Mouse (Mus musculus) left cerebral cortex, postnatal 10 days (tissue): ENCODE results near the gene Slc8a1. TPM values are rescaled to one million over a fixed set of nuclear protein-coding genes. Genes with fewer than 3 reads are reported as not detected.

Source experiments
- DNase-seq, 2 experiments: peaks; one replicate each; pipeline ENCODE4 v3.0.0; 2021 to 2022; ENCODE audit warnings: low spot score in 2 of 2, mixed read lengths in 1 of 2; ENCODE audit errors: extremely low spot score in 1 of 2
- intact Hi-C: fragments of 180-260 bp; cut with DNase I; formaldehyde crosslinking; loops from one replicate; pipeline ENCODE4 v1.15.1; 2025
- total RNA-seq, 2 experiments: library from RNA; stranded (reverse); gene quantifications; 2 replicates each; pipeline ENCODE4 v1.2.3; 2021

Gene Slc8a1
- total RNA-seq, 2 experiments from 2014 or later: 289 to 295 TPM

GRCm38 (mm10) chr17:81400377-81400776 lies 337.8 kb downstream of the Slc8a1 start:
- DNase-seq: no peak
- intact Hi-C loops: no loop called here

DNA sequence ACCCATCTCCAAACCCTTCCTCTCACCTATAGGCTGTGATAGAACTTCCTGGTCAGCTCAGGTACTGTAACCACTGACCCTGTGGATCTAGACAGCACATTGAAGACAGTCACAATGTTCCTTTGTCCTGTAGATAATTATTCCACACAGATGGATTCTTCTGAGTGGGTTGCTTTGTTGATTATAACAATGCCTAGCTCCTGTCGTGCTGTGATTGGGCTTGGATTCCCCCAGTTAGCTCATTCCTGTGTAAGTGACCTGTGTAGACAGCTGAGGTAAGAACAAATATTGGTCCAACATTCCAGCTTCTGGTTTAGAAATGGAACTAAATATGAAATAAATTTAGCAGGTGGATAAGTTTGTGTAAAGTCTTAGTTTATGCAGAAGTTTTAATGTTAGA lies 340.7 kb downstream of the Slc8a1 start:
- intact Hi-C loops: no loop called here
- DNase-seq: no peak

DNA sequence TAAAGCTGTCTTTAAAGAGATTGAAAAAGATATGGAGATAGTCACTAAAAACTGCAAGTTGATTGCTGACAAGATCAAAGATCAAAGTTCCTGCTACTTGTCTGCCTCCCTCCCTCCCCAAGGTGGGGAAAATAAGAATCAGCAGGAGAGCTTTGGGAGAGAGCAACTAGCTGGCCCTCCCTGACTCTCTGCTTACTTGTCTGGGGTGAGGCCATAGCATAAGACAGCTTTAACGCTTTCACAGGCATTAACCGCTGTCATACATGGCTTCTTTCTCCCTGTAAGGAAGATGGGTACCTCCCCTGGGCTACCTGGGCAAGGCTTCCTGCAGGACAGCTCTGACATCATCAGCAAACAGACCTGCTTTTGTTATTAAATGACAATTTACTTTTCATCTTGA lies 344.1 kb downstream of the Slc8a1 start:
- intact Hi-C loops: no loop called here
- no peak for DNase-seq

DNA sequence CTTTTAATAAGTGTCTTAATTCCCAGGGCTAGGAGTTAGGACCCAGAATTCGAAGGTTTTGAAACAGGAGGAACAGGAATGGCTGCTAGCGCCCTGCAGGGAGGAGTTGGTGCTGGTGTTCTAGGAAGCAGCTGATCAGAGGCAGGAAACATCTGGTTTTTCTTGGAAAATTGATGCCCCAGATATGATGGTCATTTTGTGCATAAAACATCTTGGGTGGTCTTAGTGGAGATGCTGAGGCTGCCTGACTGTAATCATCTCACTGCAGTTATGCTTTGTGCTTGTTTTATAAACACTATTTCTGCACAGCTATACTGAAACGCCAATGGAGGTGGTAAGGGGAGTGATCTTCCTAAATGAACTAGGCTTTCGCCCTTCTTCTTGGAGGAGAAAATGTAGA lies 345.1 kb downstream of the Slc8a1 start:
- no peak for DNase-seq
- intact Hi-C loops: no loop called here

DNA sequence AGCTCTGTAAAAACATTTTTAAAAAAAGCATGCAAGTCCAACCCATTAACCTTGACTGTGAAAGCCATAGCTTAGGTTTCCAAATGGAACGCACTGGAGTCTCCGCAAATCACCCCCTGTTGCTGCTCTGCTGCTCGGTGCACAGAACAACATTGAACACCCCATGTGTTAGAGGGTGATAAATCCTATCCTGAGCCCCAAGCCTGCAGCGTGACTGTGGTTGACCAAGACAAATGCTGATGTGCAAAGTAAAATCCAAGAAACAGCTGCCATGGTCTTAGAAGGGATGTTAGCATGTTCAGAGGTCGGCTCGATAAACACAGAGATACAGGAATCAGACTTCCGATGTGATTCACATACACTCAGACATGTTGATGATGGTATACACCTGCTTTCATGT lies 346.7 kb downstream of the Slc8a1 start:
- no peak for DNase-seq
- intact Hi-C loops: no loop called here

GRCm38 (mm10) chr17:81390790-81391189 lies 347.4 kb downstream of the Slc8a1 start:
- DNase-seq: no peak
- intact Hi-C loops: no loop called here

DNA sequence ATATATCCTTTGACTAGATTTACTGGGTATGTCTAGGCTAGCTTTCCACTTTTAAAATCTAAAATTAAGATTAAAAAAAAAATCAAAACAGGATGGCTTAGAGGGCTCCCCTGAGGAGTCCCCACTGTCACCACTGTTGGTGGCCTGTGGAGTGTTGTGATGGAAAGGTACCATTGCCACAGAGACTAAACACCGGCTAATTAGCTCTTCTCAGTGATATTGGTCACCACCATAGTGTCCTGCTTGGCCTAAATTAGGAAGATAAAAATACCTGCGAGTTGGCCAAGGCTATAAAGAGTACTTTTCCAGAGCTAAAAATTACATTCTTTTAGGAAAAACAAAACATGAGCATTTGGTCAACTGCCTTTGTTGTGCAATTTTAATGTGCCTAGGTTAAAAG lies 352.1 kb downstream of the Slc8a1 start:
- DNase-seq: no peak
- intact Hi-C loops: no loop called here

GRCm38 (mm10) chr17:81385476-81385875 lies 352.7 kb downstream of the Slc8a1 start:
- intact Hi-C loops: no loop called here

DNA sequence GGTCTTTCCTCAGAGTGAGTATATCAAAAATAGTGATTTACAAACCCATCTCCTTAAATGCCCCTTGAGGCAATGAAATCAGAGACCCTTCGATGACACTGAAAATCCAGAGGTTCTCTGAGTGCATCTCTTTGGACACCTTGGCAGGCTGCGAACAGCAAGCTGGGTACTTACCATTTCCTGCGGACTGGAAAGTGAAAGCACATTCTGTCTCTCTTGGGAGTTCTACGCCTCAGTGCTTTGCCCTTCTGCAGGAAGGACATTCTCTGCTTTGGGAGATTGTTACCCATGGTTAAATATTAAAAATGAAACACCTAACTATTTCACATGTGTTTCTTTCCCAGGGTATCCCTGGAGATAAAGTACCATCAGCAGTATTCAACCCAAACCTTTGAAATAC lies 354.7 kb downstream of the Slc8a1 start:
- no peak for DNase-seq
- intact Hi-C loops: no loop called here

More at GRCm38 (mm10) chr17:81385476-81385875, 352.7 kb downstream of the Slc8a1 start:
- DNase-seq: no peak

- intact Hi-C loops: no loop called here
- DNase-seq: no peak
Measured at GRCm38 (mm10) chr17:81378436-81378835, 359.7 kb downstream of the Slc8a1 start.

DNA sequence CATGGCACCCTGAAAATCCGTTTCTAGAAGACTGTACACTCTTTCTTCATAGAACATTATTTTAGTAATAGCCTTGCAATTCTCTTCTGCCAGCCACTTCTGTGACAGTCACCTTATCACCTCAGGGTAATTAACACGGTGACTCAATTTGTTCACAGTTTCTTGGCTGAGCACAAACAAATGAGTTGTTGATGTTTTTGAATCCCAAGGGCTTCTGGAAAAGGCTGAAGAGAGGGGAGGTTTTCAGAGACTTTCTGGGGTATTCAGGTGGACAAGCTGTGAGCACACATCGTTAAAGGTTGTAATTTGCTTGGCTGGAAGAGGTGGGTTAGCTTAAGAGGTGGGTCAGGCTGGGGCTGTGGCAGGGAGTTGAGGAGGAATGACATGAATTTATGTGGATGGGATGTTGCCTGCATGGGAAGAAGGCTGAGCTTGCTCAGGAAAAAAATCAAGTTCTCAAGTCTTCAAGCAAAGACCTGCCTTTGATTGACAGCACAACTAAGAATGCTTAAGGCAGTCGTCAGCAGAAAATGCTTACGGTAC lies 360.3 kb downstream of the Slc8a1 start:
- DNase-seq: no peak
- intact Hi-C loops: no loop called here

DNA sequence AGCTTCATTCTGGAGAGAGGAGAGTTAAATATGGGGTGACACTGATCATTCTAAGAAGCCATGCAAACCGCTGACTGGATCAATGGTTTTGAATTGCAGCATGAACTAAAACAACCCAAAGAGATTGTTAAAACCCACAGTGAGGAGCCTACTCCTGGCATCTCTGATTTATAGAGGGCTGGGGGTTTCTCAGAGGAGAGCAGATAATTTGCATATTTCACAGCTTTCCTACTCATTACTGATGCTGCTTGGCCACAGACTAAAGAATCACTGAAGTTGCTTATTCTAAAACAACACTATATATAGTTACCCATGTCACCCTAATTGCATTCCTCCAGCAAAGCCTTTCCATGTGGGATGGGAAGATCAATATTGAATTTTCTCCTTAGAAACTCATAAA lies 361.0 kb downstream of the Slc8a1 start:
- no peak for DNase-seq
- intact Hi-C loops: no loop called here

DNA sequence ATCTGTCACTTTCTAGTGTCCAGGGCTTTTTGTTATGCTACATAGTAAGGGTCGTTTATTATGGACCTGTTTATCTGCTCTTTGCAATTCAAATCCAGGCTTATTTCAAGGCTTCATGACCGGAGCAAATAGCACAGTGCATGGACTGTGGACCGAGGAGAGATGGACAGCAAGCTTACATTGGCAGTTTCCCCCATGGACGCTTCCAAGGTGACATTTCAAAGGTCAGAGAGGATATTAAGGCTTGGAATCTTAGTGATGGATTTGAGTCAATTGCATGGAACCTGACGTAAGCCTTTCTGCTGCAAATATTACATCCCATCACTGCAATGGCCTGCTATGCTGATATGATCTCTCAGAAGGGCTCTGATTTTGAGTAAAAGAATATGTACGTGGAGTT lies 362.3 kb downstream of the Slc8a1 start:
- no peak for DNase-seq
- intact Hi-C loops: no loop called here

DNA sequence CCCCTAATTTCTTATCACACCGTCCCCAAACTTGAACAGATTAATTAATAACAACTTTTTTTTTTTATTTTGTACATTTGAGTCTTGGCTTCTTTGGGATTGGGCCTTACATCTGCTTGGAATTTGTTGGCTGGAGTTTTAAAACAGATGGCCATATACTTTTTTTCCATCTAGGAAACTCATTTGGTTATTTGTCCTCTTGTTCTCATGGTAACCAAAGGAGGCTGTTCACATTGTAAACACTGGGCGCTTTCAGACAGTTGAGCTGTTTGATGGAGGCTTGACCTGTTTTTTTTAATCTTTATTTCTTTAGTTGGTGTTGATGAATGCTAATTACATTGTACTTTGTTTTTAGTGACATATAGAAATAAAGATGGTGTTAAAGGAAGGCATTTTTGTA lies 369.1 kb downstream of the Slc8a1 start:
- no peak for DNase-seq
- intact Hi-C loops: no loop called here

- intact Hi-C loops: no loop called here
- no peak for DNase-seq
Measured at GRCm38 (mm10) chr17:81368503-81368902, 369.7 kb downstream of the Slc8a1 start.

DNA sequence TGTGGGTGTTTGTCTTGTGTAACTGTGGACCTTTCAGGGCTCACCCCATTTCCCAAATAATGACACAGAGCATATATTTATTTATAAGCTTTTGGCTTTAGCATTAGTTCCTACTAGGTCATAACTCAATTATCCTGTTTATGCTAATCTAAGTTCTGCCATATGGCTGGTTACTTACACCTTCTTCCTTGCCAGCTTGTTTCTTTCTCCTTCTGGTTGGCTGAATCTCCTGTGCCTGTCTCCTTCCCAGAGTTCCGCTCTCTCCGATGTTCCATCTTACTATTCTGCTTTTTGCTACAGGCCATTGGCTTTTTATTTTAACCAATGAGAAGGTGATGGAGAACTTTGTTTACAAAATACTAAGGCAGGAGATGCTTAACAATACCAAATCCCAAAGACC lies 374.8 kb downstream of the Slc8a1 start:
- no peak for DNase-seq

DNA sequence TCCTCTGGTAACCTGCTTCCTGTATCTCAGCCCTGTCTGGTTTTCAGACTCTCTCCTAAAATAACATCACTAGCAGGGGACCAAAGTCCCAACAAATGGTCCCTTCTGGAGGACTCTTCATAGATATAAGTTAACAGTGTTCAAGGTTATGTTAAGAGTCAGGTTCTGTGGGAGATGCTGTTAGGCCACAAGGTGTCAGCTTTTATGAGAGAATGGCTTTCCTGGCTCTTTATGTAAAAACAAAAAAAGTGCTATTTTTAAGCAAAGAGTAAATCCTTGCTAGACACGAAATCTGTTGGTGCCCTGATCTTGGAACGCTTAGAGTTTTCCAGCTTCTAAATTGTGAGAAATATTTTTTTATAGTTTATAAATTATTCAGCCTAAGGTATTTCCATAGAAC lies 377.6 kb downstream of the Slc8a1 start:
- DNase-seq: no peak
- intact Hi-C loops: no loop called here

More for the DNA sequence above, 374.8 kb downstream of the Slc8a1 start:
- intact Hi-C loops: no loop called here

DNA sequence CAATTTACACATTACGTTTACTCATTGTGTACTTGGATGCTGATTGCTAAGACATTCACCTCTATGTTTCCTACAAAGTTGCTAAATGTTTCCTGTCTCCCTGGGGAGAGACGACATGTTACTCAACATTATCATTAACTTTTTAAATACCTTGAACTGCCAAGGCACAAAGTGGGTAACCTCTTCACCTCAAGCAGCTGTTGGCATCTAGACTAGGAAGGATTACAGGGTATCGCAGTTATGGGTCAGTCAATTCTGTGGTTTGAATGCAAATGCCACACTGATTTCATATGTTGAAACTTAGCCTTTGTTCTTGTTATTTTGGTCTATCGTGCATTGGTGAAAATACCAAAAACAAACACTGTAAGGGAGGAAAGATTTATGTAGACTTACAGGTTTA lies 378.1 kb downstream of the Slc8a1 start:
- intact Hi-C loops: no loop called here
- DNase-seq: no peak

DNA sequence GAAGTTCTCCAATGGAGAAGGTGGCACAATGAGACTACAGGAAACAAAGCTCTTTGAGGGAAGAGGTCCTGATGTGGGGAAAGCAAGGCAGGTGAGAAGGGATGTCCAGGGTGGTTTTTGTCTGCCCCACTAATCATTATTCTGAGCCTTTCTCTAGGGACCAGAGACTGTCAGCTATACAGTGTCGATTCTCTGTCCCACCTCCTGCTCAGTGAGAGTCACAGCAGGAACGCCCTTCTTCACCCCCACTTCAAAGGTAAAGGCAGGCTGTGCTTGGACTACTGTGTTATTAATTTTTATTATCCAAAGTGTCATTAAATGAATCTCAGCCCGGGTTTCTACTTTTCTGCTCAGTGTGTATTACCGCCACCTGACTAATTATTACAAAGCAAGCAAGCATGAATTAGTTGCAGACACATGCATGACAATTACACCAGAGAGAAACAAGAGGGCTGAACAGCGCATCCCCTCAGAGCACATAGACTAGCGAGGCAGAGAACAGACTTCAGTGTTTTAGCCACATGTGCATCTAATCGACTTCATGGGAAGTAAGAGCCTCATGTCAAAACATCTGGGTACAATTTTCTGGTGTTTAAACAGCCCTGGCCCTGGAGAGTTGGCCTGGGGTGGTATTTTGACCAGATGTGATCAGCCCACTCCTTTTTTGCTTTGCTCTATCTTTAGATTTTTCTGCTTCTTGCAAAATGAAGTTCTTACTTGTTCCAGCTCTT lies 402.0 kb downstream of the Slc8a1 start:
- intact Hi-C loops: no loop called here

DNA sequence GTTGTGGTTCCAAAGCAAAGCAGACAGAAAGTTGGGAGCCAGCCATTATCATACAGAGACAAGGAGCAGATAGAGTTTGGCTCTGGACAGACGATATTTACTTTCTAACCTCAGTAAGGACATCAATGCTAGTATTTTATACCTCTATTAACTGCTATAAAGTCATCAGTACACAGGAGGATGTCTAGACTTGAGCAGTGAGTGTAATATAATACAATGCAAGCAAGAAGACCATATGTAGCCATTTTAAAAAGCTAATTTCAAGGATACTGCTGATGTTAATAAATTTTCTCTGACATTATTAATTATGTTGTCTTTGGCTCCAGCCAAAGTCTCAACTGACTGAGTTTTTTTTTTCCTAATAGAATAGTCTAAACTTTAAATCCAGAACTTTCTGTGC lies 402.7 kb downstream of the Slc8a1 start:
- no peak for DNase-seq
- intact Hi-C loops: no loop called here

More for the DNA sequence above, 402.0 kb downstream of the Slc8a1 start:
- DNase-seq: no peak
